Mouse (Mus musculus) kidney, embryonic 14.5 days (tissue): Measurements from ENCODE around the gene Zmiz1. TPM values are rescaled to one million over a fixed set of nuclear protein-coding genes. Genes with fewer than 3 reads are reported as not detected.

Experiments used
- ATAC-seq: fragments of 200-750 bp; cut with Nextera tagmentation; 2 replicates; pipeline ENCODE4 v1.8.0; 2017; ENCODE audit warnings: moderate number of reproducible peaks, mild to moderate bottlenecking, moderate TSS enrichment, moderate library complexity; ENCODE audit not compliant: low FRiP score, low TSS enrichment
- H3K27ac ChIP-seq: fragments of 300-500 bp; sonication (generic); 2 replicates; pipeline ENCODE4 v1.5.1; 2014; ENCODE audit warnings: low read depth, mild to moderate bottlenecking, low read length, moderate library complexity, mixed read lengths
- H3K27me3 ChIP-seq: fragments of 300-500 bp; sonication (generic); 2 replicates; pipeline ENCODE4 v1.6.1; 2014; ENCODE audit warnings: mild to moderate bottlenecking, low read length; ENCODE audit not compliant: control insufficient read depth, insufficient read depth
- H3K36me3 ChIP-seq: fragments of 300-500 bp; sonication (generic); 2 replicates; pipeline ENCODE4 v1.6.1; 2014; ENCODE audit warnings: low read length, mixed read lengths; ENCODE audit not compliant: control insufficient read depth, insufficient read depth
- H3K4me1 ChIP-seq: fragments of 300-500 bp; sonication (generic); 2 replicates; pipeline ENCODE4 v1.6.1; 2014; ENCODE audit warnings: low read length, mixed read lengths; ENCODE audit not compliant: control insufficient read depth, insufficient read depth
- H3K4me2 ChIP-seq: fragments of 300-500 bp; sonication (generic); replicated peaks from 2 replicates; pipeline ENCODE4 v1.6.1; 2014; ENCODE audit warnings: low read depth, mild to moderate bottlenecking, low read length
- H3K4me3 ChIP-seq: fragments of 300-500 bp; sonication (generic); 2 replicates; pipeline ENCODE4 v1.5.1; 2014; ENCODE audit warnings: mild to moderate bottlenecking, low read length
- H3K9ac ChIP-seq: fragments of 300-500 bp; sonication (generic); 2 replicates; pipeline ENCODE4 v1.6.1; 2014; ENCODE audit warnings: low read depth, mild to moderate bottlenecking, low read length, moderate library complexity
- H3K9me3 ChIP-seq: fragments of 300-500 bp; sonication (generic); 2 replicates; pipeline ENCODE4 v1.6.1; 2016; ENCODE audit warnings: low read length; ENCODE audit not compliant: control insufficient read depth
- WGBS: fragments of 180-500 bp; shearing (Covaris S2); extraction: QIAGEN DNeasy Blood & Tissue Kit; methylation state at CpG from one replicate; pipeline ENCODE4 v1.1.7; 2014; 5-methylcytosine and 5-hydroxymethylcytosine counted together
- polyA plus RNA-seq: library from polyadenylated mRNA; unstranded; fragments of >200 nt; fragmentation: Nextera tagmentation; extraction: Ambion mirVana; gene quantifications from 2 replicates; pipeline ENCODE4 v1.2.1, GENCODE M21; 2014

The Zmiz1 gene
- polyA plus RNA-seq, 1 experiment from 2014 or later: 57.3 TPM

- ATAC-seq: no peak
- no peak overlapping the region for H3K9ac ChIP-seq
Observed at GRCm38 (mm10) chr14:25564577-25564976, 105.6 kb downstream of the Zmiz1 start.

GRCm38 (mm10) chr14:25565344-25566088 is 106.5 kb downstream of the Zmiz1 start:
- H3K4me1 ChIP-seq: peaks cover 18% of the 10 kb centered on the region
- H3K9ac ChIP-seq: peak overlapping the region; percentile 18; the same call in 1 of the 2 replicates
- no peak overlapping the region for H3K4me2 ChIP-seq
- H3K27ac ChIP-seq: 0 out of 2 replicates have a peak overlapping the region, but pooled peaks have one; percentile 17
- ATAC-seq: peak; percentile 47
- no peaks in the 10 kb centered on the region for H3K9me3 ChIP-seq
- H3K4me3 ChIP-seq: no peak overlapping the region
- H3K27me3 ChIP-seq: no peaks in the 10 kb centered on the region
- H3K36me3 ChIP-seq: peaks cover 3% of the 10 kb centered on the region; the same call in 1 of the 2 replicates
- whole genome bisulfite sequencing: 33% methylated on average over 11 of the region's 11 CpGs

More at GRCm38 (mm10) chr14:25564577-25564976, 105.6 kb downstream of the Zmiz1 start:
- Histone ChIP-seq H3K27ac (no peak overlapping the region), H3K36me3 (peaks cover 6% of the 10 kb centered on the region; the same call in 1 of the 2 replicates), H3K4me3 (no peak overlapping the region), H3K27me3 (no peaks in the 10 kb centered on the region), H3K4me2 (no peak overlapping the region), H3K9me3 (no peaks in the 10 kb centered on the region), H3K4me1 (peaks cover 18% of the 10 kb centered on the region)
- WGBS: 68% methylated on average over 8 of the region's 8 CpGs

GRCm38 (mm10) chr14:25567245-25567644 is 108.3 kb downstream of the Zmiz1 start:
- no peak overlapping the region for H3K27ac ChIP-seq
- WGBS: 49% methylated on average over 3 of the region's 3 CpGs
- ATAC-seq: no peak
- H3K4me2 ChIP-seq: no peak overlapping the region
- peaks cover 11% of the 10 kb centered on the region for H3K36me3 ChIP-seq
- H3K9ac ChIP-seq: no peak overlapping the region
- H3K4me1 ChIP-seq: peaks cover 11% of the 10 kb centered on the region
- H3K27me3 ChIP-seq: no peaks in the 10 kb centered on the region
- no peak overlapping the region for H3K4me3 ChIP-seq
- no peaks in the 10 kb centered on the region for H3K9me3 ChIP-seq

GRCm38 (mm10) chr14:25567837-25568236 is 108.9 kb downstream of the Zmiz1 start:
- Histone ChIP-seq H3K9me3 (no peaks in the 10 kb centered on the region), H3K4me2 (no peak overlapping the region), H3K36me3 (peaks cover 16% of the 10 kb centered on the region), H3K9ac (no peak overlapping the region), H3K27ac (no peak overlapping the region), H3K4me1 (peaks cover 11% of the 10 kb centered on the region), H3K27me3 (no peaks in the 10 kb centered on the region), H3K4me3 (no peak overlapping the region)
- ATAC-seq: no peak
- WGBS: 97% methylated on average over 2 of the region's 2 CpGs

GRCm38 (mm10) chr14:25574047-25574870 is 115.3 kb downstream of the Zmiz1 start:
- Histone ChIP-seq H3K9ac (no peak overlapping the region), H3K9me3 (no peaks in the 10 kb centered on the region), H3K27ac (peak overlapping the region; percentile 17; the same call in 1 of the 2 replicates), H3K36me3 (peaks cover 70% of the 10 kb centered on the region), H3K27me3 (no peaks in the 10 kb centered on the region), H3K4me2 (no peak overlapping the region; the same call in 1 of the 2 replicates), H3K4me1 (0 out of 2 replicates have a peak, but pooled peaks cover 13% of the 10 kb centered on the region), H3K4me3 (no peak overlapping the region)
- WGBS: 43% methylated on average over 16 of the region's 16 CpGs
- peak; percentile 29; the same call in 1 of the 2 replicates for ATAC-seq

- no peak overlapping the region for H3K9ac ChIP-seq
- 0 out of 2 replicates have a peak, but pooled peaks cover 13% of the 10 kb centered on the region for H3K4me1 ChIP-seq
- H3K36me3 ChIP-seq: peaks cover 92% of the 10 kb centered on the region
- H3K4me2 ChIP-seq: no peak overlapping the region
- no peak overlapping the region for H3K27ac ChIP-seq
- H3K27me3 ChIP-seq: no peaks in the 10 kb centered on the region
- no peak for ATAC-seq
- no peaks in the 10 kb centered on the region for H3K9me3 ChIP-seq
- no peak overlapping the region for H3K4me3 ChIP-seq
- WGBS: 78% methylated on average over 3 of the region's 3 CpGs
Observed at GRCm38 (mm10) chr14:25576642-25577041, 117.7 kb downstream of the Zmiz1 start.

- no peak overlapping the region for H3K4me3 ChIP-seq
- no peaks in the 10 kb centered on the region for H3K27me3 ChIP-seq
- no peak for ATAC-seq
- no peaks in the 10 kb centered on the region for H3K9me3 ChIP-seq
- no peak overlapping the region for H3K9ac ChIP-seq
- peak overlapping the region; percentile 24; the same call in 1 of the 2 replicates for H3K27ac ChIP-seq
- no peak overlapping the region for H3K4me2 ChIP-seq
- 76% methylated on average over 3 of the region's 3 CpGs for WGBS
- 0 out of 2 replicates have a peak, but pooled peaks cover 13% of the 10 kb centered on the region for H3K4me1 ChIP-seq
- H3K36me3 ChIP-seq: peaks cover 92% of the 10 kb centered on the region
Observed at GRCm38 (mm10) chr14:25577431-25577830, 118.4 kb downstream of the Zmiz1 start.

GRCm38 (mm10) chr14:25579597-25579996 is 120.6 kb downstream of the Zmiz1 start:
- H3K4me1 ChIP-seq: peaks cover 11% of the 10 kb centered on the region; the same call in 1 of the 2 replicates
- H3K27ac ChIP-seq: no peak overlapping the region
- WGBS: 82% methylated on average over 7 of the region's 7 CpGs
- H3K36me3 ChIP-seq: peaks cover 94% of the 10 kb centered on the region
- H3K4me2 ChIP-seq: no peak overlapping the region
- no peak for ATAC-seq
- H3K9me3 ChIP-seq: no peaks in the 10 kb centered on the region
- H3K27me3 ChIP-seq: no peaks in the 10 kb centered on the region
- H3K9ac ChIP-seq: no peak overlapping the region
- H3K4me3 ChIP-seq: no peak overlapping the region
